ENCODE assay signal across 8 mouse cellular contexts in the genomic region with DNA sequence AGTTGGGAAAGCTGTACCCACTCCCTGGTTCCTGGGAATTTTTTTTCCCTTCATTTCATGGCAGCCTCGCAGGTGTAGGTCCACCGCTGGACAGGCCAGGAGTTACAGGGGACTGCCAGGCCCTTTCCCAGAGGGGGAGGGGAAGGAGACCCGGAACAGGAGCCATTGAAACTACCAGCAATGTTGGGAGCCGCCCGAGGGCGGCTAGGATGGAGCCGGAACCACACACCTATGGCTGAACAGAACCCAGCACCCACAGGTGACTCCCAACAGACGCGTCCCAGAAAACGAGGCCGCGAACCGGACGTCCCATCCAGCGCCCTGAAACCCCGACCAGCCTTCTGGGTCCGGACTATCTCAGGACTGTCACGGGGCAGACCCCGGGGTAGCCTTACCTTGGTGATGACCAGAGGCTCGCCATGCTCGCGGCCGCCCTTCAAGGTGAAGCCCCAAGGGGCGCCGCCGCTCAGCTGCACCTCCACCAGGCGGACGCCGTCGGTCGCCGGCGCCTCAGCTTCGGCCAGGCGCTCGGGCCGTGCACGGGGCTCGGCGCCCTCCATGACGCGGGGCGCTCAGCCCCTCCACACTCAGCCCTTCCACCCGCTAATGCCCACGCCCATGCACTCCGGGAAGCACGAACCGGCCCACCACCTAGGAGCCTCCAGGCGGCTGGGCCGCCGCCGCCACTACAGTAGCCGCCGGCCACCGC. TPM values are rescaled to one million over a fixed set of nuclear protein-coding genes. Genes with fewer than 3 reads are reported as not detected.
DNase-seq lines count a peak whose midpoint lies in the region; ATAC-seq lines count a peak whose summit lies in the region.

TSS of gene Shroom2 (minus strand) at position 575 of the 709 bp plus-strand sequence.

- H3K4me1 ChIP-seq in embryonic facial prominence, embryonic 11.5 days (ENCODE audit: control insufficient read depth, insufficient read depth, low read length): no peaks in the 10 kb centered on the region

- peak within 1 kb of the TSS; percentile 58 for H3K4me3 ChIP-seq in embryonic facial prominence, embryonic 11.5 days (ENCODE audit: low read depth, low read length)

- H3K9ac ChIP-seq in embryonic facial prominence, embryonic 11.5 days (replicated peaks; ENCODE audit: low read length): peak within 1 kb of the TSS; percentile 62

- H3K9me3 ChIP-seq in embryonic facial prominence, embryonic 11.5 days (replicated peaks; ENCODE audit: control insufficient read depth, low read length): no peaks in the 10 kb centered on the region

- DNase-seq in right cerebral cortex, postnatal 14 days: peak; percentile 4
- no peak for DNase-seq in right cerebral cortex, postnatal 36 days (ENCODE audit: low spot score in 2 of 2)
- peak; percentile 3 for DNase-seq in embryonic facial prominence, embryonic 11.5 days (ENCODE audit: low spot score)
- peak; percentile 26 for DNase-seq in heart, postnatal 4 days
- DNase-seq in layer of hippocampus, postnatal 25 days (ENCODE audit: extremely low spot score in 1 of 2, low spot score in 1 of 2): no peak
- peak; percentile 28 for DNase-seq in lung, postnatal 10 days
- peak; percentile 44 for DNase-seq in yolk sac, embryonic 10.5 days (ENCODE audit: low spot score)
- DNase-seq in cerebellum, adult 11-12 months: no peak

- H3K4me2 ChIP-seq in embryonic facial prominence, embryonic 11.5 days (ENCODE audit: low read depth, low read length): peak within 1 kb of the TSS; percentile 61

- 20% methylated on average over 31 of the region's 55 CpGs for WGBS in embryonic facial prominence, embryonic 11.5 days

- ATAC-seq in embryonic facial prominence, embryonic 11.5 days (replicated peaks; ENCODE audit: insufficient number of reproducible peaks, low FRiP score, low TSS enrichment, low read depth): peak; percentile 91

- H3K27ac ChIP-seq in embryonic facial prominence, embryonic 11.5 days (replicated peaks; ENCODE audit: low read depth, low read length): no peak within 1 kb of the TSS

- peaks cover 8% of the 10 kb centered on the region for H3K27me3 ChIP-seq in embryonic facial prominence, embryonic 11.5 days (ENCODE audit: control insufficient read depth, insufficient read depth, low read length)

- no peaks in the 10 kb centered on the region for H3K36me3 ChIP-seq in embryonic facial prominence, embryonic 11.5 days (replicated peaks; ENCODE audit: control insufficient read depth, insufficient read depth, low read depth, low read length)

RNA-seq across cellular contexts. Expression of gene Shroom2, which starts in this region (rescaled TPM):
- polyA plus RNA-seq in embryonic facial prominence, embryonic 11.5 days (2014; fragmentation: Nextera tagmentation; extraction: Ambion mirVana): 6.8 and 7.1 TPM in 2 replicates
- total RNA-seq in heart, postnatal 4 days (2021): 10 to 100 TPM; 10.3 to 12.7 TPM
- total RNA-seq in layer of hippocampus, postnatal 25 days (2021): 100 to 1,000 TPM; 105 to 113 TPM

Comparison
In these comparisons a context has a peak if more than half of its experiments do, and no peak if none do; other contexts are left out.
1. RNA of gene Shroom2 (total RNA-seq): 105 to 113 TPM in layer of hippocampus, postnatal 25 days; 10.3 to 12.7 TPM in heart, postnatal 4 days; every median in the first group is over 4 times any median in the second.
2. DNase-seq: peak in right cerebral cortex, postnatal 14 days (single experiment), embryonic facial prominence, embryonic 11.5 days (single experiment), heart, postnatal 4 days (single experiment), lung, postnatal 10 days (single experiment) and yolk sac, embryonic 10.5 days (single experiment); none in right cerebral cortex, postnatal 36 days (0 of 2), layer of hippocampus, postnatal 25 days (0 of 2) and cerebellum, adult 11-12 months (single experiment).